Mouse (Mus musculus) urinary bladder, postnatal 14 days (tissue): Measurements from ENCODE around the gene Utp14b.

Experiments used
- DNase-seq: peaks from one replicate; pipeline ENCODE4 v3.0.0; 2021; ENCODE audit warnings: low spot score

Gene Utp14b

DNA sequence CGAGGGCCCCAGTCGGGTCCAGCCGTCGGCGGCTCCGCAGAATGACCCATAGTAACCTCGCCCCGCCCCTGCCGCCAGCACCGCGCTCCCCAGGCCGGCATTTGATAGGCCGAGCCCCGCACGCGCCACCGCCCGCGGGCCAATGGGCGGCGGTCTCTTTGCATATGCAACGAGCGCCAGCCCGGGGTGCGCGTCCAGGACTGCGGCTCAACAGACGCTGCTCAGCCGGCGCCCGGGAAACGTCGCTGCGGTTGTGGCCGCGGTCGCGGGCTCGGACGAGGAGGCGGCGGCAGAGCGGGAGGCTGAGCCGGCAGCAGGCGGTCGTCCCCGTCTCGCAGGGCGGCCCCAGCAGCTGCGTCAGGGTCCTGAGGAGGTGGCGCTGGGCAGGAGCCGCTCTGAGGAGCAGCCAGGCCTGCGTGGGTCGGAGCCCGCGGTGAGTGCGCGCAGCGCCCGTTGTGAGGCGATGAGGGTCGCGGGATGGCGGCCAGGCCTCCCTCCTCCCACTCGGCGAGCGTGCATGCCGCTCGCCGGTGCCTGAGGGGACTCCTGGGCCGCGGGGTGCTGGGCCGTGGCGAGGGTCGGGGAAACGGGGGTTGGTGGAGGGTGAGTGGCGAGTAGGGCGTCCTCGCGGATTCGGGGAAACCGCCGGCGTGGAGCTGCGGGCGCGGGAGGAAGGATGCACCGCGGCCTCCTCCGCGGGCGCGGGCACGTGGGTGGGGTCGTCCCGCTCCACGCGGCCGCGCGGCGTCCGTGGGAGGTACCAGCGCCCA, at the start of gene Utp14b, which contains the start of gene Acsl3:
Utp14b (plus strand) TSS at position 368 of the 770 bp plus-strand sequence.
Acsl3 (plus strand) TSS at position 155 of the 770 bp plus-strand sequence.
- peak; percentile 98 for DNase-seq

DNA sequence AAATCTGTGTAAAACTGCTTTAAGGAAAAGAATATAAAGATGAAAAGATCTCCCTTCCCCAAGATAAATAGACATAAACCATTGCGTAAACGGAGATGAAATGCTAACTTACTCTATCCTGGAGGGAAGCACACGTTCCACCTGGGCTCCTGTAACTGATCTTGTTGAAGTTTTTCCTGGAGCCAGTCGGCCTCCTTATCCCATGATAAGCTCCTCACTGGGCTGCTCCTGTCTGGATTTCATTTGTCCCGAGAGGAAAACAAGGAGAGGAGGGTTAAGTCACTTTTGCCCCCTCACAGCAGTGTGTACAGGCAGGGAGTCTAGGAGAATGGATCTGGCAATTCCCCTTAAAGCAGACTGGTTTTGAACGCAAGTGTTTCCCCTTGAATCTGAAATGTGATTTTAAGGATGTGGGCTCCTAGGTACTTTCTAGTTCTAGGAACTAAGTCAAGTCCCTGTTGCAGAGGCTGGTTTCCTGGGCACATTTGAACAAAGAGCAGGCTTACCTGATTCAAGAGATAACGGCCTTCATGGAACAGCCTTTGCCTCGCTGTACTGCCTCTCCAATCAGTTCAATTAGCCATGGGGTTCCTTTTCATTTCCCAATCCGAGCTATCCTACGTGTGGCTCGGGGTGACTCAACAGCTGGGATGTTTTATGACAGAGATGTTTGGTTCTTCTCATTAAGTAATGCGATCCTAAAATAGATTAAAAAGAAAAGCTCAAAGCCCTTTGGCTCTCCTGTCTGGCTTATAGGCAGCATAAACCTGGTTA, 48.5 kb upstream of the Utp14b start:
- no peak for DNase-seq

DNA sequence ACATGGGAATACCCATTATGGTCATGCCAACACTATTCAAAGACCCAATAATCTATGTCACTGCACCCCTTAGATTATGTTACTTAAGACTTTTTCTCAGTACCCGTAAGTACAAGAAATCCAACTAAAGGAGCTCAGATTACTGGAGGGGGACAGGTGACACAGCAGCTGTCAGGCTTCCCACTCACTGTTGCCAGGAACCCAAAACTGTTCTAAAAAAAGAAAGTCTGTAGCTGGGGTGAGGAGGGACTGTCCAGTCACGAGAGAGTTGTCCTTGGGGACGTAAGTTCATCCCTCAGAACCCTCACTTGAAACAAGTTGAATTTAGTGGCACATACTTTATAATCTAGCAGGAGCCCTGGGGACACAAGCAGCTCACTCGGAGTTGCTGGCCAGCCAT, 46.8 kb upstream of the Utp14b start:
- no peak for DNase-seq

DNA sequence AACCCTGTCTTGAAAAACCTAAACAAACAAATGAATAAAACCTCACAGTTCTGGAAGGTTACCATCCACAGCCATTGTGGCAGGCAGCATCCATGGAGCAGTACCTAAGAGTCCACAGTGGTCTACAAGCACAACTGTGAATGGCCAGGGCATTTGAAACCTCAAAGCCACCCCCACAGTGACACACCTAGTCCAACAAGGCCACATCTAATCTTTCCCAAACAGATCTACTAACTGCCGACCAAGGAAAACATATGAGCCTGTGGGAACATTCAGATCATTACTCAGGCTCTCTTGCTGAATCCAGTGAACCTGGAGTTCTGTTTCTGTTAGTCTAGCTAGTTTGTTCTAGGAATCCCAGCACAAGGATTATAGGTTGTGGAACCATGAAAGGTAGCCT, 44.9 kb upstream of the Utp14b start:
- no peak for DNase-seq

- DNase-seq, result no peak
These were observed 33.5 kb upstream of the Utp14b start for GRCm38 (mm10) chr1:78624352-78624751.

GRCm38 (mm10) chr1:78634486-78634885, 23.4 kb upstream of the Utp14b start:
- DNase-seq, result no peak

- no peak for DNase-seq
These were observed 17.0 kb upstream of the Utp14b start for GRCm38 (mm10) chr1:78640871-78641270.

- DNase-seq, result no peak
These were observed 16.0 kb upstream of the Utp14b start for GRCm38 (mm10) chr1:78641791-78642190.

- DNase-seq, result no peak
These were observed 15.6 kb upstream of the Utp14b start for GRCm38 (mm10) chr1:78642197-78642596.

- peak; percentile 48 for DNase-seq
These were observed 10.4 kb upstream of the Utp14b start for GRCm38 (mm10) chr1:78647317-78647885.

- no peak for DNase-seq
These were observed 8.4 kb upstream of the Utp14b start for GRCm38 (mm10) chr1:78649269-78650061.

DNA sequence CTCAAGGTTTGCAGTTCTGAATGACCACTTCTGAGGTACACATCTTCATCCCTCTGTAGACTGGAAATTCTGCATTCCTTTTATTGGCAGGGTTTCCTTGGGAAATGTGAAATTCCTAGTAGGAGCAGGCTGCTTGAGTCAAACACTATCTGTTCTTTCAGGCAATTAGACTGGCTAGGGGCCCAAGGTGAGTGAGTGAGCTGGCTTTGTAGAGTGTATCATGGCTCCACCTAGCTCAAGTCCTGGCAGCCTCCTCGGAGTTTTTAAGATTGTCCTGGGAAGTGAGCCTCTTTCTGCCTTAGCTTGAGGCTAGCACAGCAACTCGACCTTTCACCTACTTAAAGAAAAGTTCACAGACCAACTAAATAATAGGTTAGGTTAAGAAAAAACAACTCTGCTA, 1.4 kb upstream of the Utp14b start:
- peak; percentile 57 for DNase-seq

GRCm38 (mm10) chr1:78657021-78657629, 713 bp upstream of the Utp14b start:
- DNase-seq, result no peak

DNA sequence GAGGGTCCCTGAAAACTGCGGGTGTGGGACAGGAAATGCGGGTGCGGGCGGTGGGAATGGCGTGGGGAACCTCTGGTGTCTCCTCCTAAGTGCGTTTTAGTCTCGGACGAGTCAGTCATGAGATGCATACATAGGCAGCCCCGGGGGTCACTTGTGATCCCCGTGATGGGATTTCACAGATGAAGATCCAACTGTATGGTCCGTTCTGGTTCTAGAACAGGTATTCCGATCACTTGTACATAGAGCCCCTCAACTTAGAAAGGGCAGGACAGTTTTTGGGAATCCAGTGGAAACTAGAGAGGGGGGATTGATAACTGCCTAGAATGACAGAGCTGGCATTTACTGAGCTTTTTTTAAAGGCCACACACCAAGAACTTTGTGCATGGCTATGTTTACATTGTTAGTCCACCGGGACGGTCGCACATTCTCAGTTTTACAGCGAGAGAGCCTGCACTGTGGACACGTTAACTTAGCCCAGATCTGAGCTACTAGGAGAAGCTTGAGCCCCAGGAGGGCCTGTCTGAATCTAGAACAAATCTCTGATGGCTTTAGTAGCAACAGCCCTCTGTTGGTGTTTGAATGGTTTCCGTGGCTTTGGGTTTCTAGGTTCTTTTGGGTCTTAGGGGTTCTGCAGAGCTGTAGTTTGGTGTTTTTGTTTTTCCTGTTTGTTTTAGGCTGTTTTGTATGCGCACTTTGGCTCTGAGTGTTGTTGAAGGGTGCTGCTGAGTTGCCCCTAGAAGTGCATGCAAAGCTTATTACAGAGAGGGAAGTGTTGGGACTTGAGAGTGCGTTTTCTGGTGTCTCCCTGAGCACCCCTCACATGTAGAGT, 817 bp downstream of the Utp14b start:
- DNase-seq, result no peak

- no peak for DNase-seq
These were observed 1.5 kb downstream of the Utp14b start for GRCm38 (mm10) chr1:78659270-78659823.

GRCm38 (mm10) chr1:78664326-78664725, 6.5 kb downstream of the Utp14b start:
- no peak for DNase-seq

- DNase-seq, result no peak
These were observed 8.2 kb downstream of the Utp14b start for GRCm38 (mm10) chr1:78665954-78666499.

GRCm38 (mm10) chr1:78666585-78666984, 8.7 kb downstream of the Utp14b start:
- no peak for DNase-seq

- DNase-seq, result no peak
These were observed 24.5 kb downstream of the Utp14b start for GRCm38 (mm10) chr1:78682291-78682690.

DNA sequence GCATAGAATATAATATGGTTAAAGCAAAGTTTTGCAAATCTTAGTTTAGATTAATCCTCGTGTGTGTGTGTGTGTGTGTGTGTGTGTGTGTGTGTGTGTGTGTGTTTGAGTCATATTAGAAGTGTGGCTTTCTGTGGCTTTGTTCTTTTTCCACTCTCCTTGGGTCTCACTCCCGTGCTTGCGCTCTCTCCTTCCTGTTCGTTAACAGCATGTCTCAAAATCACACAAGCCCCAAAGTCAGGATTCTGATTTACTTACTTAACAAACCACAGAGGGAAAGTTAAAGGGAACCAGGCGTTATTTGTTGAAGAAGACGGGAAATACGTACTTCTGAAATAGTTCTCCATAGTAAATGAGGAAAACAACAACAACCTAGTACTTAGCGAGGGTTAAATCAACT, 26.3 kb downstream of the Utp14b start:
- DNase-seq, result no peak
